Mouse (Mus musculus) gastrocnemius, adult 18-20 months (tissue): ENCODE measurements around the gene Cyp4f15. TPM values are rescaled to one million over a fixed set of nuclear protein-coding genes. Genes with fewer than 3 reads are reported as not detected.
"Not testable (repeated sequence)": the region's sequence is repeated elsewhere in the genome, so short reads cannot be mapped to it uniquely, and the experiment has no call there.

ENCODE experiments used
- DNase-seq: peaks from one replicate; pipeline ENCODE4 v3.0.0; 2021; ENCODE audit warnings: low spot score
- long read RNA-seq, 2 experiments: library from polyadenylated mRNA; stranded (forward); transcript quantifications; one replicate each; pipeline ENCODE4 v2.0.0; 2021
- total RNA-seq, 2 experiments: library from RNA; stranded (reverse); gene quantifications; 2 replicates each; pipeline ENCODE4 v1.2.3; 2021

The Cyp4f15 gene
- not detected for total RNA-seq
- long read RNA-seq, experiment 1 = 0 reads
- long read RNA-seq, experiment 2 = 0 reads

DNA sequence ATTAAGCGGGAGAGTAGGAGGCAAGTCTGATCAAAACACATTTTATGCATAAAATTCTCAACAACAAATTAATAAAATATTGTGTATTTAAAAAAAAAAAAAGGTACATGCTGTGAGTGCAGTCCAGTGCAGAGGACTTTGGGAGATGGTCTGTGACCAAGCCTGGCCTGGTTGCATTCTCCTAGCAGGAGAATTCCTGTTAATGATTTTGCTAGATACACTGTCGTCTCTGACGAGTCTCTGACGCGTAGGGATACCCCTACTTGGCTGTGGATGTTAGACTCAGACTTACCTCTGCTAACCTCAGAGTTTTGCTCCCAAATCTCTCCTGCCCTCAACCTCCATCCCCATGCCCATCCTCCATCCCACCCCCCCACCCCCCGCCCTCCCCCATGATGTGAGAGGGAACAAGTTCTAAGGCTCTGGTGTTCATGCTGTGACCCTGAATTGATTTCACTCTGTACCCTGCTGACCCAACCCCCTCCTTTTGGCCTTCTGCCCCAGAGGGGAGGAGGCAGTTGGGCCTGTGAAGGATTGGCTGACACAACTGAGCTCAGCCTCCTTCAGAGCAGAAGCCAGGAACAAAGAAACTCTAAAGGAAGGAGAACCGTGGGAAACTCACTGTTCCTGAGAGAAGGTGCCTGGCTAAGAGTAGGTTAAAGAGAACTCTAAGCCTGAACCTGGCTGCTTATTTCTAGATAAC lies at the start of gene Cyp4f15:
Gene Cyp4f15 (plus strand): TSS at position 580 of the 703 bp plus-strand sequence.
- no peak for DNase-seq

DNA sequence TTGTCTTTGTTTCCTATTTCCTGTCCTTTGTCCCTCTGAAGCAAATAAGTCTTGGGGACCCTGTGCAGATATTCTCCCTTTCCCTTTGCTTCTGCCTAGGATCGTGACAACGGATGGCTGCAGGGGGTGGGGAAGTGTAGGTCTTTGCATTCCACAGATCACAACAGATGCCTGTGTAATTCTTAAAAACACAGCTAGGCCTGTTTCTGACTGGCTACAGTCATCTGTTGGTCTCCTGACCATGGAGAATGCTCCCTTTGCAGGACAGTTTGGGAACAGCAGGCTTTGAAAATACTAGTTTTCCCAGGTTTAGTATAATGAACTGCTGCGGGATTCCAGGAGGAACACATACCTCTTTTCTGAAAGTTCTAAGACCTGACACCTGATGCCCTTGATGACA lies 49.1 kb upstream of the Cyp4f15 start:
- DNase-seq = no peak

DNA sequence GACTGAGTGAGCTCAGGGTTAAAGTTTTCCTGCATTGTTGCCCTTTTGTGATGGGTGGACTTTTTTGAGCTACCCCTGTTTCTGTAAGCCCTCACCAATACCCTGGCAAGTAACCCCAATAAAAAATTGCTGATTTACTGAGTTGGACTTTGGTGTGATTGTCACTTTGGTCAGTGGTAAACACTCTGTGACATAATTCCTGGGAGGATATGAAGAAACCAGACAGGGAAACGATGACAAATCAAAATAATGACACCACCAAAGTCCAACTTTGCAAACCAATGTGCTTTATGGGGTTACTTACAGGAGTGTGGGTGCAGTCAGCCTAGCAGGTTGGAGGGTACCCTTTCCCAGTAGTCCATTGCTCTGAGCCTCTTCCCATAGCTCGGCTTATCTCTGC lies 48.3 kb upstream of the Cyp4f15 start:
- no peak for DNase-seq

DNA sequence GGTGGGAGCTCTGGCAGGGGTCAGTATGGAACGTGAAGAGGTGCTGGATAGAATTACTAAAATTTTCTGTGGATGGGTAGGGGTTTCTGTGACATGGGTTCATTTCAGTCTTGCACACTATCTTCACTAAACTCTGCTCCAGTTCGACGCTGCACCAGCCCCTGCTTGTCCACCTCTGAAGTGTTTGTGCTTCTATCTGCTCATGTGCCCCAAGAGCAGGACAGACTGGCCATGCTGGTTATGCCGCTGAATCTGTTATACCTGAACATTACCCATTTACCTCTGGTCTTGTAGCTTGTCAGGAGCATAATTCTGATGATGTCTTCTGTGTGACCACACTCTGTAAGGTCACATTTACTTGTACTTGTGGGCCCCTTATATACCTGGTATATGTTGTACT lies 38.8 kb upstream of the Cyp4f15 start:
- DNase-seq = no peak

DNA sequence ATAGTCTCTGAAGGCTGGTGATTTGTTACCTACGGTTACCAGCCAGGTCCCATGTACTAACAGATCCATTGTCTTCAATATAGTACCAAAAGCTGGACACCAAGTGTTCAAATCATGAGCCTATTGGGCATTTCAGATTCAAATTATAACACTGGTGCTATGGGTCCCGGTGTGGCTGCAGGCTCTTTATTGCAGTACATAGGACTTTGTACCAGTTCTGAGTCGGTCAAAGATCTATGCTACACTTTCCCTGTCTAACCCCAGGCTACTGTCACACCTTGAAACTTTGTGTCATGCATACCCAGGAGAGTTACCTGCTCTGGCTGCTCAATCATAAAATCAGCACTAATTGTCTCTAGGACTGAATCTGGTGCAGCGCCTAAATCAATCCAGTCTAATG lies 31.6 kb upstream of the Cyp4f15 start:
- no peak for DNase-seq

DNA sequence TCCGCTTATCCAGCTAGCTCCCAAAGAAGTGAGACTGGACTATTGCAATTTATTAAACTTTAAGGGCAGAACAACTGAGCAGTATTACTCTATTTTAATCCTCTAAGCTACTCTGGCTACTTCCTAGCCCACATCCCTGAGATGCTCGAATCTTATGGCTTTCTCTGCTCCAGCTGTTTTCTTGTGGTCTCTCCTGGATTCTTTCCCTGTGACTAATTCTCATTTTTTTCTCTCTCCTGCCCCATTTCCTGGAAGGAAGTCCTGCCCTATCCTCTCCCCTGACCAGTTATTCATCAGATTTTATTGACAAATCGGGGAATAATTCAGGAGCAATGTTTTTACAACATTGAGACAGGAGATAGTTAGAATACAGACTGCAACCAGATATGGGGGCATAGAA lies 28.4 kb upstream of the Cyp4f15 start:
- DNase-seq = no peak

DNA sequence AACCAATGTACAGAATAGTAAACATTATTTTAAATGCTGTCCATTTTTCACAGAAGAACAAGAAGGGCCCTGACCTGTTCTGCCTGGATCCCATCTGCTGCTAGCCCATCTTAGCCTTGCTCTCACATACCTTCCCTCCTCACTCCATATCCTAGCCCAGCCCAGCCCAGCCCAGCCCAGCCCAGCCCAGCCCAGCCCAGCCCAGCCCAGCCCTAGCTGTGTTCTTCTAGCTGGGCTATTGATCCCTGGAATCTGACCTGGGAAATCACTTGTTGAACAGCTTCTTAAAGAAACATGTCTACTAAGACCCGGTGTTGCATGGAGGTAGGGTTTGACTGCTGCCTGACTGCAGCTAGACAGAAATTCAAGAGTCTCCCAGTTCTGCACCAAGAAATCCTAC lies 27.2 kb upstream of the Cyp4f15 start:
- no peak for DNase-seq

DNA sequence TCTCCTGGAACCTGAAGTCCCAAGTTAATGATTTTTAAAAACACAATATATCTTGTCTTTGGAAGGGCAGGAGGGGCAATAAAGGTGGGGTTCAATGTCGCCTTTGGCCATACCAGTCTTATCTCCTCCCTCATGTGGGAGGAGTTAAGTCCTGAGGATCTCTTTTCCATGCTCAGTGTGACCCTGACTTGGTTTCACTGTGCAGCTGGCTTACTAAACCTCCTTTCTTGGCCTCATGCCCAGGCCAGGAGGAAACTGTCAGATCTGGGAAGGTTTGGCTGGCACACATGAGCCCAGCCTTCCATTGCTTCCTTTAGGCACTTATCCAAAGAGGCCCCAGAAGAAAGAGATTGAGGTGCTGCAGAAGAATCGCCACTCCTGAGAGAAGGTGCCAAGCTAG lies 26.7 kb upstream of the Cyp4f15 start, which contains the start of gene Cyp4f40:
Gene Cyp4f40 (plus strand): TSS at position 189 of the 400 bp plus-strand sequence.
- DNase-seq = no peak

DNA sequence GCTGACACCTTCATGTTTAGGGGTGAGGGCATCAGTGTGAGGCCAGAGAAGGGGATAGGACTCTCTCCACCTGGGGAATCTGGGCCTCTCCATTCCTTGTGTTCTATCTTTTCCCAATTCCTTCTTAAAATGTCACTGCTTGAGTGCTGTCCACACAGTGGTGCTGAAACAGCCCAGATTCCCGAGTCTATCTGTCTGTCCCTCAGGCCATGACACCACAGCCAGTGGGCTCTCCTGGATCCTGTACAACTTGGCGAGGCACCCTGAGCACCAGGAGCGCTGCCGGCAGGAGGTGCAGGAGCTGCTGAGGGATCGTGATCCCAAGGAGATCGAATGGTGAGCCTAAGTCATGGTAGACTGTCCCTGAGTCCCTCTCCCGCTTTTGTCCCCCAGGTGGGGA lies 11.5 kb upstream of the Cyp4f15 start:
- DNase-seq = no peak

DNA sequence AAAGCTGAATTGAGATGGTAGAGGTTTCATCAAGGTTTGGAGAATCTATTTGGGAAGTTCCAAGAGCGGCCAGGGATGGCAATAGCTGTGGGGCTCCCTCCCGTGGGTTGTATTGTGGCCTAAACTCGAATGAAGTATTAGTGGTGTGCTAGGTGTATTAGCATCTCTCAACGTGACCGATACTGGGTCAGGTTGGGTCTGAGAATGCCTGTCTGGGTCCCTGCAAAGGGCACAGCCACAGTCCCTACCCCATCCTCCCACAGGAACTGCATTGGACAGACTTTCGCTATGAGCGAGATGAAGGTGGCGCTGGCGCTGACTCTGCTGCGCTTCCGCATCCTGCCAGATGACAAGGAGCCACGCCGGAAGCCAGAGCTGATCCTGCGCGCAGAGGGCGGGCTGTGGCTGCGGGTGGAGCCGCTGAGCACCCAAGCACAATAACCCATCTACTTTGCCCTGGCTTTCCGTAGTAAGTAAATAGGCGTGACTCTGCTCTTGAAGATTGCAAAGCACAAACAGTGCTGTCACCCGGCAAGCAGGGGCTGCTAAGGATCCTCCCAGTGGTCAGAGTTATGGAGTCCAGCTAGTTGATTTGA lies 9.3 kb upstream of the Cyp4f15 start:
- DNase-seq = no peak

DNA sequence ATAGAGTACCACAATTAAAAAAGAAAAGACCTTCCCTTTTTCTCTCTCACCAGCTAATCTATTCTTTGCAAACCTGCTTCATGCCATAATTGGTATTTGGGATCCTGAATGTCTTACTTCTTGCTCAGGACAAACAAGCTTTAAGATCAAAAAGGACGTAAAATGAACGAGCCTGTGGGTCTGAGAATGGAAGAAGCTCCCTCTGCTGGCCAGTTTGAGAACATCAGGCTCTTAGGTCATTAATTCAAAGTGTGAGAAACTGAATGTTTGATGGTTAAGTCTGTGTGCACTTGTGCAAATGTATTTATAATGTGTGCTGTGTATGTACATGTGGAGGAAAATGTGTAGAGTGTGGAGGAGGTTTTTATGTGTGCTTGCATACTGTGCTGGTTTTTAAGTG lies 5.0 kb upstream of the Cyp4f15 start:
- DNase-seq = peak; percentile 22

DNA sequence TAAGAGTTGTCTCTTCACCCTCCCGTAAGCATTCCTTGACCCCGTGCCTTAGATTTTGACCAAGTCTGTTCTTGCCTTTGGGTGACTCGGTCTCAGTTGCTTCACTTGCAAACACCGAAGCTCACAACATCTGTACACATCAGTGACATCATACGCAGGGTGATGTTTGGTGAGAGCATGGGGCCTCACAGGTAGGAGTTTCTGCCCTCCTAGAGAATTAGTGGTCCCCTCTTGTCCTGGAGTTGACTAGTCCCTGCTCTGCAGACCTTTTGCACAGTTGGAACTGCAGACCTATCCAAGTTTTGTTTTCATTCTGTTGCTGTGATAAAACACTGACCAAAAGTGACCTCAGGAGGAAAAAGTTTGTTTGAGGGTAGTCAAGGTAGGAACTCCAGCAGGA lies 1.3 kb downstream of the Cyp4f15 start:
- no peak for DNase-seq

DNA sequence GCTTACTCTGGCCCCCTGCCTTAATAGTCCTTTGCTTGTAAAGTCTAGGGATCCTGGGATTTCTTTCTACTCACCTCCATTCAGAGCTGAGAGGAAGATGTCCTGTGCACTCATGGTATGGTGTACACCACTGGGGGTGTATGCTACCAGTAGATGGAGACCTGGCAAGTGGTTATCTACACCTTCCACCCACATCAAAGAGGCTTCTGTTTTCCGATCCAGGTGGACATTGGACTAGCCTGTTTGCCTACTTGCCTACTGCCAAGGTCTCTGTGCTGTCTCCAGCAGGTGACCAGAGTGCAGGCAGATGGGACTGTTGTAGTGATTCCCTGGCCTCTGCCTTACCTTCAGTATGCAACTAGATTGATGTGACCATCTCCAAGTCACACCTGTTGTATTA lies 5.5 kb downstream of the Cyp4f15 start:
- DNase-seq = no peak

DNA sequence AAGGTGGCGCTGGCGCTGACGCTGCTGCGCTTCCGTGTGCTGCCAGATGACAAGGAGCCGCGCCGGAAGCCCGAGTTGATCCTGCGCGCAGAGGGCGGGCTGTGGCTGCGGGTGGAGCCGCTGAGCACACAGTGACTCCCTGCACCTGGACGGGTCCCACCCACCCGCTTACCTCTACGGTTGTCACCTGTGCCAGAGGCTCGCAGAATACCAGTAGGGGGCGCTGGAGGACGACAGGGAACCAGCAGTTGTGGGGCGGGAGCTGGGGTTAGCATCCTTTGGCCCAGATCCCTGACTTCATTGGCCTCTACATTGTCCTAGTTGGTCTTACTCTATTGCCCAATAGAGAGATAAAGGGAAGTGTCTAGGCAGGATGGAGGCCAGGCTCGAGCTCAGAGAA lies 17.4 kb downstream of the Cyp4f15 start:
- no peak for DNase-seq

DNA sequence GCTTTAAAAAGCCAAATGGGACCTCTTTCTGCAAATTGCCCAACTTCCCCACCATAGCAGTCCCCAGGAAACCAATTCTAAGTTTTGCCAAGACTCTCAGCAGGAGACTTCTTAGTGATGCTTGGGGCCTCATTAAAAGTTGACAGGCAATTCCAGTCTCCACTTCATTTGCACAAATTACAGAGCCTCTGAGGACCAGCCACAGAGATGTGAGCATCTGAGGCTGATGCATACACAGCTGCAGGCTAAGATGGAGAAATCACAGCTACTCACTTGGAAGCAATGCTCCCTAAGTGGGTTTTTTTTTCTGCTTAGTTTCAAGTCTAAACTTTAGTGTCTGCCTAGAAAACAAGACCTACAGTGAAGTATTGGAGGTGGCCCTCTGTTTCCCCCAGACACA lies 25.1 kb downstream of the Cyp4f15 start:
- DNase-seq = not testable (repeated sequence)

DNA sequence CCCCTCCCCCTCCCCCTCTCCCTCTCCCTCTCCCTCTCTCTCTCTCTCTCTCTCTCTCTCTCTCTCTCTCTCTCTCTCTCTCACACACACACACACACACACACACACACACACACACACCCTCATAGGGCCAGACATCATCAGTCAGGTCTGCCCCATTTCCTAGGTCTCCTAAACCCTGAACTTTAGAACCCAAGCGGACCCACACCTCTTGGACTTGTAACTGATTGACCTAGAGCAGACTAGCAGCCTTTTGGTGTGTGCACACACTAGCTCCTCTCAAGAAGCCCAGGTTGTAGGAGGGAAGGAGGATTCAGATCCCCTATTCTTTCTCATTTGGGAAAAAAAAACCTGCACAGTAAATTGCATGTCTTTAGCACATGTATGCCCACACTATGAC lies 36.7 kb downstream of the Cyp4f15 start:
- not testable (repeated sequence) for DNase-seq

DNA sequence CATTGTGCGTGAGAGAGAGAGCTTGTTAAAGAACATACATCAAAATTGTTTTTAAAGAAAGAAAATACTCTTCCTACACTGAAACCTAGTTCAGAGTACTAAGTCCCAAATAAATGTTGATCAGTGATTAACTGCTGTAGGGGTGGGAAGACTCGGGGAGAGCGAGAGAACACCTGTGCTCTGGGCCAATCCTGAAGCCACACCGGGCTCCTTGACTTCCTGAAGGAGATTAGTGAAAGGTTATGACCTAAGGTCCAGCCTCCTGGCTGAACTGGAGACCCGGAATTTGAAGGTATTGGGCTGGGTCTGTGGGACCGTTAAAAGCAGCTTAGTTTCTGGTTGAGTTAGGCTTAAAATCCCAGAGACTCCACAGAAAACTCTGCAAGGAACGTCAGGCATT lies 37.3 kb downstream of the Cyp4f15 start:
- no peak for DNase-seq

DNA sequence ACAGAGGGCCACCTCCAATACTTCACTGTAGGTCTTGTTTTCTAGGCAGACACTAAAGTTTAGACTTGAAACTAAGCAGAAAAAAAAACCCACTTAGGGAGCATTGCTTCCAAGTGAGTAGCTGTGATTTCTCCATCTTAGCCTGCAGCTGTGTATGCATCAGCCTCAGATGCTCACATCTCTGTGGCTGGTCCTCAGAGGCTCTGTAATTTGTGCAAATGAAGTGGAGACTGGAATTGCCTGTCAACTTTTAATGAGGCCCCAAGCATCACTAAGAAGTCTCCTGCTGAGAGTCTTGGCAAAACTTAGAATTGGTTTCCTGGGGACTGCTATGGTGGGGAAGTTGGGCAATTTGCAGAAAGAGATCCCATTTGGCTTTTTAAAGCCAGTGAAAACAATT lies 40.9 kb downstream of the Cyp4f15 start:
- not testable (repeated sequence) for DNase-seq

DNA sequence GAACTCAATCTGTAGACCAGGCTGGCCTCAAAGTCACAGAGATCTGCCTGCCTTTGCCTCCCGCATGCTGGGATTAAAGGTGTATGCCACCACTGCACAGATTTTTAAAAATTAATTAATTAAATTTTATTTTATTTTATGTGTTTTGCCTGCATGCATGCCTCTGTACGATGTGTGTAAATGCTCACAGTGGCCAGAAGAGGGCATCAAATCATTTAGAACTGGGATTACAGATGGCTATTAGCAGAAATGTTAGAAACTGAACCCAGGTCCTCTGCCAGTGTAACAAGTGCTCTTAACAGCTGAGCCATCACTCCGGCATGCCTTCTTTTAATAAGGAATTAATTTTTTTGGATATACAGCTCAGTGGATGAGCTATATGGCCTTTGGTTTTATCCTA lies 43.6 kb downstream of the Cyp4f15 start:
- DNase-seq = no peak

DNA sequence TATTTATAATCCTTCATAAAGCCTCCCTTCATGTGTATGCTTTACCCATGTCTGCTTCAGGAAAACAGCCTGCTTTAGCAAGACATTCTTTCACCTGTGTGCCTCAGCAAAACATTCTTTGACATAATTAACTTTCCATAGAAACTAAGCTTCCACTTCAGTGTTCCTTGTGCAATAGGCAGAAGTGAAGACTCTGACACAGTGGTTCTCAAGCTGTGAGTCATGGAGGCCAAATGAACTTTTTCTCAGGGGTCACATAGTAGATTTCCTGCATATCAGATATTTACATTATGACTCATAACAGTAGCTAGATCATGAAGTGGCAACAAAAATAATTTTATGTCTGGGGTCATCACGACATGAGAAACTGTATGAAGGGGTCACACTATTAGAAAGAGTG lies 53.0 kb downstream of the Cyp4f15 start:
- no peak for DNase-seq

DNA sequence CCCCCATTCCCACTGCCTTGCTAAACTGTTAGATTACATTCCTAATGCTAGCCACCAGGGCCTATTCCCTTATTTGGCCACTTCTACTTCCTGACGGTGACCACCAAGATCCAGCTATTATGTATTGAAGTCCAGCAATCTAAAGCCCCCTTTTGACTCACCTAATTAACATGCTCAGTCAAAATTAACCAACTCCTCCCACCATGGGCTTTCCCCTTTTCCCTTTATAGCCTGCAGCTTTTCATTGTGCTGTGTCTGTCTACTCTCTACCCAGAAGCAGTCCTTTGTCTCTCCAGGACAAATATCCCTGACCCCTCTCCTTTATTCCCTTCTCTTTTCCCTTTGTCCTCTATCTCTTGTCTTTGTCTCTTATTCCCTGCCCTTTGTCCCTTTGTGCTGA lies 55.6 kb downstream of the Cyp4f15 start:
- no peak for DNase-seq

DNA sequence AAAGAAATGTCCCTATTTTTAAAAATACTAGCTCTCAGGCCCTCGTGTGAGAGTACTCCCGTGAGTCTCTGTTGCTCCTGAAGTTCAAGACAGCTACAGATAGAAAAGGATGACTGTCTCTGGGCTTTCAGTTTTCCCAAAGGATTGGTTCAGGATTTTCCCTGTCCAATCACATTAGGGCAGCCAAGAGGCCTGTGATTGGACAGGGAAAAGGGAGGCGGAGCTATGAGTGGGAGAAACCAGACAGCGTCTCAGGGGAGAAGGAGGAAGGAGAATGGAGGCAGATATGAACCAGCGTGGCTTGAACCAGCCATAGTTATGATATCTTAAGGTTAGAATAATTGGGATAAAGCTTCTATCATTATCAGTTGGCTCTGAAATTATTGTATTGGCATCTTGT lies 65.2 kb downstream of the Cyp4f15 start:
- DNase-seq = no peak
